Mouse (Mus musculus) G1E-ER4 (cell line): ENCODE data around the gene Tecr. TPM values are rescaled to one million over a fixed set of nuclear protein-coding genes. Genes with fewer than 3 reads are reported as not detected.

Experiments used
- GATA1 ChIP-seq: IDR thresholded peaks from one replicate; pipeline ENCODE4 v1.8.0; 2012; ENCODE audit warnings: low read length, inconsistent platforms
- polyA plus RNA-seq: library from polyadenylated mRNA; stranded (reverse); fragments of >175 nt; gene quantifications from 2 replicates; pipeline ENCODE4 v1.2.3, GENCODE M21; 2012

Tecr gene
- 121 and 229 TPM in 2 replicates for polyA plus RNA-seq

DNA sequence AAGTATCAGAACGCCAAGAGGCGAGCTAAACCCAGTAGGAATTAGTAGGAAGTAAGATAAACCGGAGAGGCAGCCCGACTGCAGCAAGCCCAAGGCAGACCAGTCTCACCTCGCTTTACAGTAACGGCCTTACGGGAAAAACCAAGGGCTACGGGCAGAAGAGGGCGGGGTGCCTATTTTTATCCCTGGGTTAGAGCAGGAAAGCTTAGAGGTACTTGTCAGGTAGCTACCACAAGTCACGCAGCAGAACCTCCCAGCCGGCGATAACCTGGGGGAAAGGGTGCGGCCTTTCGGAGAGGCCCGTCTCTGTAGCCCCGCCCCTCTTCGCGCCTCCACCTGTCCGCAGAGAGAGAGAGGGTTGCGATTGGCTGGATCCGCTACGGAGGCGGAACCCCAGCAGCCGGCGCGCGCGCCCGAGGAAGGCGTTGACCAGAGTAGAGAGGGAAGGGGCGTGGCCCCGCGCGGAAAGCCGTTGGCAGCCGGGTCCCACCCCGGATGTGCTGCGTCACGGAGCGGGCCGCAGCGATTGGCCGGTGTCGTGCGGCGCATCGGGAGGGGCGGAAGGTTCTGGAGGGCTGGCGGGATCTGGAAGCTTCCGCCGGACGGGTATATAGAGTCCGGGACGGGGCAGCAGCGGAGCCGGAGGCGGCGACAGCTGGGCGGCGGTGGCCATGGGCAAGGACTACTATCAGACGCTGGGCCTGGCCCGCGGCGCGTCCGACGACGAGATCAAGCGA lies at the start of gene Tecr, which contains the start of gene Dnajb1:
Tecr (minus strand) TSS at position 311 of the 737 bp plus-strand sequence.
Dnajb1 (plus strand) TSS at position 533 of the 737 bp plus-strand sequence.
- TF ChIP-seq GATA1 = no peak

DNA sequence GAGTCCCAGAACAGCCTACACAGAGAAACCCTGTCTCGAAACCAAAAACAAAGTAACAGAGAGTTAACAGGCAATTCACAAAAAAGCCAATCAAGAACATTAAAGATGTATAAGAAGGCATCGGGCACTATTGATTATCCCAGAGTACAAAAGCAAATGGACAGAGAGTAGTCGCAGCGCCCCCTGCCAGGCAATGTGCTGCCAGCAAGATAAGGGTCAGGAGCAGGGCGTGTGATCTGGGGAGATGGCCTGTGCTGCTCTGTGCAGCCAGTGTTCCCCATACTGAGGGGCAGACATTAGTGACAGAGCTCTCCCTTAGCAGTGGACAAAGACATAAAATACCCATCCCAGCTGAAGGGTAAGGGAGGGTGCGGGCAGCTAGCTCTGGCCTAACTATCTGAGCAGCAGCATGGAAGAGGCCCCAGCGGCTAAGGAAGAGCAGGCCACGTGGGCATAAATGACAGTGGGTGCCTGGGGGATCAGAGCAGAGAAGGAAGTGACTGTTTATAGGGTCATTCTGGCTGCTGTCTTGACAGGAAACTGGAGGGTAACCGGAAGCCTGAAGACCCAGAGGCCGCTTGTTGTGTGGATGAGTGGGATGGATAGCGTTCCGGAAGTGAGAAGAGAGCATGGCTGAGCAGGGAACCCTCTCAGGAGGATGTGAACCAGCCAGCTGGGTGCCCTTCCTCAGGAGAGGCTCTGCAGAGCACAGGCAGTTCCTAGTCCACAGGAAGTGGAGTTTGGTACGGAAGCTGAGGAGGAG lies 48.9 kb upstream of the Tecr start:
- no peak for TF ChIP-seq GATA1

- TF ChIP-seq GATA1 = no peak
These were observed 48.3 kb upstream of the Tecr start for GRCm38 (mm10) chr8:83656043-83656442.

DNA sequence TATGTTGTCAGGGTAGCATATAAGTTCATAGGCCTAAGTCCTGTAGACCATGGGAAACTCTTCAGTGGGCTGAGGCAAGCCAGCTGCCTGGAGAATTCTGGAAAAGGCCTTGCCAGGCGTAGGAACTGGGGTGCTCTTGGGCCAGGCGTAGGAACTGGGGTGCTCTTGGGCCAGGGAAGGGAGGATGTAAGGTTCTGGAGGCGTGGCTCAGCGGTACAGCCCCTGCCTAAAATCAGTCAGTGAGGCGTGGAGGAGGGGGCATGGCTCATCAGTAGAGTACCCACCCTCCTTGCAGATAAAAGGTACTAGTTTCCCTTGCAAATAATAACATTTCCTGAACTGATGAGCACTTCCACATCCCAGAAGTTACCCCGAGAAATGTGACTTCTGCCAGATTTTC lies 47.0 kb upstream of the Tecr start:
- TF ChIP-seq GATA1 = no peak

DNA sequence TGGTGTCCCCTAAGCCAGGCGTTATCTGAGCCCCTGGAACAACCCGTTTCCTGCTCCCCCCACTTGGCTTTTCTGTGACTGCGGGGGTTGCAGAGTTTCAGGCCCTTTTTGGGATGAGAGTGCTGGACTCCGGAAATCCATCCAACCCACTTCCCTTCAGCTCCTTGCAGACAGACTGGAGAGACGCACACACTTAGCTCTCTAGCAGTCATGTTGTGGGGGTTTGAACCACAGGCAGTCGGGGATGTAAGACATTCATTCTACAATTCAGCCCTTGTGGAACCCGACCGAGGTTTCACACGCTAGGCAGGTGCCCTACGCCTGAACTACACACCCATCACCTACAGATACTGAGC lies 45.9 kb upstream of the Tecr start:
- TF ChIP-seq GATA1 = no peak

DNA sequence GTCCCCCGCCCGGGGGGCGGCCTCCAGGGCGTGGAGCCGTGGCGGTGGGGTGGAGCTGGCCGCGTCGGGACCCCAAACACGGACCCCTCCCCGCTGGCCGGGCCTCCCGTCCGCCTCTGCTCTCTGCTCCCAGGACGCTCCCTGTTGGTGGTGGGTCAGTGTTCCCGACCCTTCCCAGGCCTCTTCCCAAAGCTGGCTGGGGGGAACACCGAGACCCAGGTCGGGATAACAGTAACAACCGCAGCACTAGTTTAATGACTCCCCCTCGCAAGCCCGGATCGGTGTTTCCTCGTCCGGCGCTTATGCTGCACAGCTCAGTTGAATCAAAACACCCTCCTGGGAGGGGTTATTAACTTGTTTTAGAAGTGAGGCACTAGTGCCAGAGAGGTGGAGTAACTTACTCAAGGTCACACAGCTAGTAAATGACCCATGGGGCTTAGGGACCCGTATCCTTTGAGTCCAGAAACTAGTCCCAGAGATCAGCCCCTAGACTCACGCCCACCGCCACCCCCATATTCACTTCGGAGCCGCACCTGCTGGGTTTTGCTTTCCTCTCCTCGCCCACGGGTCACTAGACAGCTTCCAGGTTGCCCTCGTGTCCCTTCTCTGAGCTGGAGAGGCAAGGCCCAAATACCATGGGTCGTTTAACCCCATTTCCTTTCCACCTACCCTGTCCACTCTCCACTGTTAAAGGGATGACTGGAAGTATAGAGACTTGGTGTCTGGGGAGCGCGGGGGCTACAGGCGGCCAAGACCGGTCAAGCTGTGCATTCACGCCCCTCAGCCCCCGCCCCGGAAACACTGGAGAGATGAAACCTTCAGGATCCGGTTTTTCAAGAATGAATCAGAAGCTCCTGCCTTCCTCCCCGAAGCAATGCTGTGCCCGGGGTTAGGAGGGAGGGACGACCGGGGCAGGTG lies 45.2 kb upstream of the Tecr start:
- no peak for TF ChIP-seq GATA1

GRCm38 (mm10) chr8:83652030-83652743 lies 44.4 kb upstream of the Tecr start, which contains the start of gene Gipc1:
TSS of gene Gipc1 (plus strand) at chr8:83652677.
- TF ChIP-seq GATA1 = no peak

GRCm38 (mm10) chr8:83649699-83650098 lies 41.9 kb upstream of the Tecr start:
- TF ChIP-seq GATA1 = no peak

DNA sequence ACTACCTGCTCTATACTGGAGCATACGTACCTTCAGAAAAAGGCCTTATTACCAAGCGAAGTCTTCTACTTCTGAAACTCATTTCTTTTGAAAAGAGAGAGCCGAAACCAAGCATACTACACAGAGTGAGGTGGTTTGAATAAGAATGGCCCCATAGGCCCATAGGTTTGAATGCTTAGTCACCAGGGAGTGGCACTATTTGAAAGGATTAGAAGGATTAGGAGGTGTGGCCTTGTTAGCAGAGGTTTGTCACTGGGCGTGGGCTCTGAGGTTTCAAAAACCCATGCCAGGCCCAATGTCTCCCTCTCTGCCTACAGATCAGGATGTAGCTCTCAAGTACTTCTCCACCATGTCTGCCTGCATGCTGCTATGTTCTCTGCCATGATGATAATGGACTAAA lies 40.3 kb upstream of the Tecr start:
- no peak for TF ChIP-seq GATA1

- no peak for TF ChIP-seq GATA1
These were observed 39.7 kb upstream of the Tecr start for GRCm38 (mm10) chr8:83647511-83647910.

GRCm38 (mm10) chr8:83639649-83640048 lies 31.9 kb upstream of the Tecr start:
- TF ChIP-seq GATA1 = no peak

DNA sequence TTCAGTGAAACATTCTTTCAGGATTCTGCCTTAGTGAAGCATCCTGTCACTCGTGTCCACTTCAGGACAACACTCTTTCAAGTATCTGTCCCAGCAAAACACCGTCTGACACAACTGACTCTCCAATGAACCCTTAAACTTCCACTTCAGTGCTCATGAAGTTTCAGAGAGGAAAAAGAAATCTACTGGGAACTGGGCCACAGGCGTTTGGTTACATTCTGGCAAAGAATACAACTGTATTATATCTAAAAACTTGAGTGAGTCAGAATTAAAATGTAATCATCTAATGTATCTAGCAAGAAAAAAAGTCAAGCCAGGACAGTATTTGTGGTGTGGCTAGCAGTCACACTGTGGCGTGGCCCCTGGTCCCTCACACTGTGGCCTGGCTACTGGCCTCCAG lies 31.1 kb upstream of the Tecr start:
- no peak for TF ChIP-seq GATA1

DNA sequence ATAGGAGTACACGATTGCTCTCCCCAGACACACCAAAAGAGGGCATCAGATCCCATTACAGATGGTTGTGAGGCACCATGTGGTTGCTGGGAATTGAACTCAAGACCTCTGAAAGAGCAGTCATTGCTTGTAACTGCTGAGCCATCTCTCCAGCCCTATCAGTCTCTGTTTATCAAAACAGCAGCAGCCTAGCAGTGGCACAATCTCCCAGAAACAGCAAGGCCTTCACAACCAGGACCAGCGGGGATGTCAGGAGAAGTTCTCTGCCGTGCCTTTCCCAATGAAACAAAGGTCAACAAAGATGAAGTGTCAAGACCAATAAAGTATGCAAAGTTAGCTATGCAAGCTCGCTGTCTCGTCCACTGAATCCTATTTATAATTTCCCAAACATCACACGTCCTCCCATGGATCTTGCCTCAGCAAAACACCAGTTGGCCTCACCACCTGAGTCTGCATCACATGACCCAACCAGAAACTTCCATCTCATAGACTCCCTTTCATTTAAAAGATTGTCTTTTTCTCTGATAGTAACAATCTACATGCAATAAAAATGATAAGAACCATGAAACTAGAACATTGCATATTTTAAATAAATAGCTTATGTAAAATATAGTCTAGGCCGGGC lies 24.4 kb upstream of the Tecr start:
- TF ChIP-seq GATA1 = no peak

DNA sequence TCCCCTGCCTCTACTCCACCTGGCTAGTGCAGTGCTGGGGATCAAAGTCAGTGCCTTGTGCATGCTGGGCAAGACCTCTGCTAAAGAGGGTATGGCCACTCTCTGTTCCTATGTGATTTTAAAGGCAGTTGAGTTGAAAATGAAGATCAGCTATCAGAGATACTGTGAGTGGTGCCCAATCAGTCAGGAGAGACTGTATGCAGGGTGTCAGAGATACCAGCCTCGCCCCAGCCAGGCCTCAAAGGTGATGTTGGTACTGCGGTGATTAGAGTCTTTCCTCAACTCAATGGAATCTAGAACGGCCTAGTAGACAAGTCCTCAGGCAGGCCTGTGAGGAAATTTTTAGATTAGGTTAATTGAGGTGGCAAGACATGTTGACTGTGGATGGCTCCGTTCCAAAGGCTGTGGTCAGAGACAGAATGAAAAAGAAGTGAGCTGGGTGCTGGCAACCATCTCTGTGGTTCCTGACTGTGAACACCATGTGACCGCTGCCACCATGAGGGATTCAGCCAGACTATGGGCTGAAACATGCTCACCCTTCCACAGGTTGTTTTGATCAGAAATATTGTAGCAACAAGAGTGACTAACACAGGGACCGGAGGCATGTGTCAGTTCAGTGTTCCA lies 18.0 kb upstream of the Tecr start:
- TF ChIP-seq GATA1 = no peak
